8 mouse cellular contexts compared by ENCODE assay signal in the genomic region with DNA sequence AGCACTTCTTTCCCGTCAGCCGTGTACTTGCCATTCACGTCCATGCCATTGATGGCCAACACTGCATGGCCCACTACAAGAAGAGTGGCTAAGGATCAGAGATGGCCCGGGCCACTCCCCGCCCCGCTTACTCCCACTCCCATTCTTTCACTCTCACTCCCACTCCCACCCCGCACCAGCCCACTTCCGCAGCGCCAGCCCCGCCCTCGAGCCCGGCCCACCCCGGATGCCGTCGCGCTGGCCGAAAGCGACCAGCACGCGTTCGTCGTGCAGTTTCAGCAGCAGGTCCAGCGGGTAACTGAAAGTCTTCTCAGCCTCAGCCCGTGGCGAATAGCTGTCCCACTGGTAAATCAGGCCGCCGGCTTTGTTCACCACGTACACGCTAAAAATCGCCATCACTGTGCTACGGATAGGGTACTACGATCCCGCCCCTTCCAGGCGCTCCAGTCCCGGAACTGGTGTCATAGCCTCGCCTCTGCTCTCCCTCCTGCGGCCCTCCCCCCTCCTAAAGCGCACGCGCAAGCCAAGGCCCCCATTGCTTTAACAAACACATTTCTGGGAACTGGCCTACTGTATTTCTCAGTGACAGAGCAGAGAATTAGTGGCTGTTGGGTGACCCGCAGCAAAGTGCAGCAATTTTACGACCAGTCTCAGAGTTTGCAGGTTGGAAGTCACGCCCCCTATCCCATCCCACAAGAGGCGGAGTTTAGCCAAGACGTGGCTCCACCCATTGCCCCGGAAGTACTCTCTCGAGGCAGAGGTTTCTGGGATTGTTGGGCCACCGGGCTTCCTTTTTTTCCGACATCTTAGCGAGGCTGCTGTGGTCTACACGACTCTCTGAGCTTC. TPM values are rescaled to one million over a fixed set of nuclear protein-coding genes. Genes with fewer than 3 reads are reported as not detected.
A peak's percentile ranks its signal among the peaks of the same experiment; 100 is the strongest.
DNase-seq lines count a peak whose midpoint lies in the region; ATAC-seq lines count a peak whose summit lies in the region.

A gene (plus strand): TSS at position 234 of the 846 bp plus-strand sequence.
A gene (minus strand): TSS at position 695 of the 846 bp plus-strand sequence.

- peaks cover 2% of the 10 kb centered on the region; the same call in 1 of the 2 replicates for H3K4me1 ChIP-seq in intestine, embryonic 14.5 days (replicated peaks; ENCODE audit: control insufficient read depth, insufficient read depth, low read length)

- peak; percentile 89 to 90 for DNase-seq in adrenal gland, adult 18-20 months (ENCODE audit: low spot score in 2 of 2)
- DNase-seq in embryo, embryonic 11 days, result peak; percentile 96
- DNase-seq in gastrocnemius, postnatal 25 days, result peak; percentile 88
- DNase-seq in intestine, embryonic 14.5 days (ENCODE audit: low spot score), result peak; percentile 99
- peak; percentile 90 to 94 for DNase-seq in left cerebral cortex, postnatal 14 days (ENCODE audit: low spot score in 2 of 2)
- DNase-seq in mesoderm, embryonic 11.5 days (ENCODE audit: low read depth, low spot score), result peak; percentile 95
- peak; percentile 85 to 88 for DNase-seq in right cerebral cortex, postnatal 36 days (ENCODE audit: low spot score in 2 of 2)
- DNase-seq in yolk sac, embryonic 10.5 days (ENCODE audit: low spot score), result peak; percentile 97

- ATAC-seq in intestine, embryonic 14.5 days (replicated peaks; ENCODE audit: low FRiP score, low TSS enrichment, low read depth), result peak; percentile 92

- peak within 1 kb of the TSS; percentile 78 for H3K4me2 ChIP-seq in intestine, embryonic 14.5 days (ENCODE audit: low read length)

- H3K36me3 ChIP-seq in intestine, embryonic 14.5 days (ENCODE audit: control insufficient read depth, insufficient read depth, low read length), result peaks cover 69% of the 10 kb centered on the region

- intact Hi-C loops in left cerebral cortex, postnatal 14 days (cut with DNase I), result no loop called here

- no peaks in the 10 kb centered on the region for H3K27me3 ChIP-seq in intestine, embryonic 14.5 days (replicated peaks; ENCODE audit: control insufficient read depth, insufficient read depth, low read length)

- WGBS in intestine, embryonic 14.5 days, result under 1% methylated on average over 51 of the region's 51 CpGs

- peak within 1 kb of the TSS; percentile 93 for H3K9ac ChIP-seq in intestine, embryonic 14.5 days (ENCODE audit: low read length)

- H3K9me3 ChIP-seq in intestine, embryonic 14.5 days (ENCODE audit: control insufficient read depth, low read length), result no peaks in the 10 kb centered on the region

- H3K27ac ChIP-seq in intestine, embryonic 14.5 days (ENCODE audit: low read depth), result peak within 1 kb of the TSS; percentile 93

- H3K4me3 ChIP-seq in intestine, embryonic 14.5 days (ENCODE audit: low read depth, low read length), result peak within 1 kb of the TSS; percentile 84

RNA-seq across cellular contexts. Expression of the first gene that starts in this region (rescaled TPM):
- 1,000 to 10,000 TPM; 1,079 to 1,172 TPM for total RNA-seq in adrenal gland, adult 18-20 months (2021)
- total RNA-seq in gastrocnemius, postnatal 25 days (2021), result 100 to 1,000 TPM; 631 to 665 TPM
- 2,858 and 3,005 TPM in 2 replicates for polyA plus RNA-seq in intestine, embryonic 14.5 days (2014; fragmentation: Nextera tagmentation; extraction: Ambion mirVana)
- total RNA-seq in left cerebral cortex, postnatal 14 days (2021), result 100 to 1,000 TPM; 572 to 612 TPM

RNA-seq across cellular contexts. Expression of the second gene that starts in this region (rescaled TPM):
- 100 to 1,000 TPM in 1 of 2 experiments, 10 to 100 TPM in 1; 90.8 to 109 TPM for total RNA-seq in adrenal gland, adult 18-20 months (2021)
- total RNA-seq in gastrocnemius, postnatal 25 days (2021), result 10 to 100 TPM; 13.8 to 17.5 TPM
- 113 and 120 TPM in 2 replicates for polyA plus RNA-seq in intestine, embryonic 14.5 days (2014; fragmentation: Nextera tagmentation; extraction: Ambion mirVana)
- 10 to 100 TPM; 68.5 to 74.8 TPM for total RNA-seq in left cerebral cortex, postnatal 14 days (2021)

Comparison
In these comparisons a context has a peak if more than half of its experiments do, and no peak if none do; other contexts are left out.
1. Peak in every context shown above with its lines: DNase-seq, ATAC-seq, H3K4me3 ChIP-seq and H3K27ac ChIP-seq.